Mouse (Mus musculus) ovary, postnatal 10 days (tissue): ENCODE results near the gene Prpf38a.

ENCODE experiments used
- DNase-seq: peaks from one replicate; pipeline ENCODE4 v3.0.0; 2022; ENCODE audit warnings: low spot score

Prpf38a gene

DNA sequence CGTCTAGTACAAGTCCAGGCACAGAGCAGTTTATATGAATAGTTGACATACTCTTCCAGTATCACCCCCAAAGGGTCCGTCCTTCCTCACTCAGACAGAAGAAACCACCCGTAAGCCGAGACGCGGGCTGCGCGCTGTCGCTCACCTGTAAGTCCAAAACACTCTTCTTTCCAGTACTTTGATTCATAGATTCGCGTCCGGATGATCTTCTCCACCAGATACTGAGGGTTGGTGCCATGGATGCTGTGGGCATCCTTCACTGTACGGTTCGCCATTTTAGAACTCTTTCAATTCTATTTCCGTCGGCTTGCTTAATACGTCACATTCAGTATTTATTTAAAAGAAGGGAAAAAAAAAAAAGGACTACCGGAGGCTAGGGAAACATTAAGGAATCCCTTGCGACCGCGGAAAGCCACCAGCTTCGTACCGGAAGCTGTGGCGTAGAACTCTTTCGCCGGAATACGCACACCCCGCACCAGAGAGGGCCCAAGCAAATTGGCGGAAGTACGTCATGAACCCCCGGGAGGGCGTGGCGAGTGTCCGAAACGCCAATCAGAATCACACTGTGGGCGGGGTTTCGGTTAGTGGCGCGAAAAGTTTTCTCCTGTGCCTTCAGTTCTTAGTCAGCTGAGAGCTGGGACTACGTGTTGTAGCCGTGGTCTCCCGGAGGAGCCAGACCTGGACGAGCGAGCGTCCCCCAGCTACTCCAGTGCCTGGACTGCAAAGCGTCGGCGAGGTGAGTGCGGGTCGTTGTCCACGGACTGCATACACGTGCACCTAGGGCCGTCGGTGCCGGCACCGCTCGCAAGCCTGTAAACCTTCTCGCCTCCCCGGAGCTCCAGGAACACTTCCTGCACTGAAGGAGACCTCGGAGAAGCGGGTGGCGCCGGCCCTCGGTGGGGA is at the start of gene Prpf38a, which contains the start of gene Orc1:
Gene Prpf38a, minus strand, starts transcription at position 497 of the 903 bp plus-strand sequence.
Gene Orc1, plus strand, starts transcription at position 584 of the 903 bp plus-strand sequence.
- peak; percentile 90 for DNase-seq

- DNase-seq, result no peak
These were observed 47.9 kb upstream of the Prpf38a start for GRCm38 (mm10) chr4:108627066-108627465.

GRCm38 (mm10) chr4:108621504-108621903 is 42.4 kb upstream of the Prpf38a start:
- DNase-seq, result no peak

- DNase-seq, result no peak
These were observed 41.4 kb upstream of the Prpf38a start for GRCm38 (mm10) chr4:108620536-108620935.

GRCm38 (mm10) chr4:108619587-108620341 is 40.6 kb upstream of the Prpf38a start, which contains the start of gene Cc2d1b:
Gene Cc2d1b (plus strand): TSS chr4:108619940.
- DNase-seq, result peak; percentile 71

- DNase-seq, result no peak
These were observed 40.0 kb upstream of the Prpf38a start for GRCm38 (mm10) chr4:108619165-108619564.

GRCm38 (mm10) chr4:108618586-108618985 is 39.5 kb upstream of the Prpf38a start:
- no peak for DNase-seq

DNA sequence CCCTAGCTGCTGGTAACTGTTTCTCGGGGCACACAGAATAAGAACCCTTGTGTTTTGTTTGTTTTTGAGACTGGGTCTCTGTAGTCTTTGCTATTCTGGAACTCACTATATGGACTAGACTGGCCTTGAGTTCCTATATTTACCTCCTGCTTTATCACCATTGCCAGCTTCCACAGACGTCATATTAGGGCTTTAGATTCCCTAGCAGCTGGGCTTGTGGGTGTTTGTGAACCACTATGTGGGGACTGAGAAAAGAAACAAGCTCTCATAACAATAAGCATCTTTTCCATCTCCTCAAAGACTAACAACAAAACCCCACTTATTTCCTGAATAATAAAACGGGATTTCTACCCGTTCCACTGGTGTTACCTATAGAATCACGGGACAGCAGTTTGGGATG is 31.8 kb upstream of the Prpf38a start:
- DNase-seq, result no peak

- DNase-seq, result no peak
These were observed 29.5 kb upstream of the Prpf38a start for GRCm38 (mm10) chr4:108608651-108609050.

- DNase-seq, result no peak
These were observed 22.7 kb upstream of the Prpf38a start for GRCm38 (mm10) chr4:108601870-108602269.

DNA sequence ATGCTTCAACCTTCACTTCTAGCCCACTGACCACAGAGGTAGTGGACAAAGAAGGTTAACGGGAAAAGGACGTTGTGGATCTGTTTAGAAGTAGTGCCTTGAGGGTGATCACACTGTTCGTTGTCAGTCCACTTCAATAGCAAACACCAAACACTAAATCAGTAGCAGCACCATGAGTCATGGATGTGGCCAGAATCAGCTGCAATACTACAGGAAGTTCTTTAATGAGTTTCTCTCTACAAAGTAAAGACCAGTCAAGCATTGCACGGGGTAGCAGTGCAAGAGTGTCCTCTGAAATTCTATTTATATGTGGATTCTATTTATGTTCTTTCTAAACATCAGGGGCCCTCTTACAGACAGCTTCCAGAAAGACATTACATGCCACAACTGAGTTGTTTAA is 19.2 kb upstream of the Prpf38a start:
- no peak for DNase-seq

DNA sequence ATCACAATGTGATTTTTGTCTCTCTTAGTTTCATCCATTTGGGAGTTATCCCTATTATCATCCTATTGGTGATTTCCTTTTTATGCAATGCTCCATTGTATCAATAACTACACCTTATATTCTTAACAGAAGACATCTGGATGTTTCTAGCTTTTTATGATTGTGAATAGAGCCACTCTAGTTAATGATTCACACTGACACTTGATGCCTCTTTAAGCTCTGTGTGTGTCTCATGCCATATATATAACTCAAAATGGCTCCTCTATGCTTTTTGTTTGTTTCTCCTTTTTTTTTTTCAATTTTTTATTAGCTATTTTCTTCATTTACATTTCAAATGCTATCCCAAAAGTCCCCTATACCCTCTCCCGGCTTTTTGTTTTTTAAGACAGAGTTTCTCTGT is 16.6 kb upstream of the Prpf38a start:
- DNase-seq, result no peak

DNA sequence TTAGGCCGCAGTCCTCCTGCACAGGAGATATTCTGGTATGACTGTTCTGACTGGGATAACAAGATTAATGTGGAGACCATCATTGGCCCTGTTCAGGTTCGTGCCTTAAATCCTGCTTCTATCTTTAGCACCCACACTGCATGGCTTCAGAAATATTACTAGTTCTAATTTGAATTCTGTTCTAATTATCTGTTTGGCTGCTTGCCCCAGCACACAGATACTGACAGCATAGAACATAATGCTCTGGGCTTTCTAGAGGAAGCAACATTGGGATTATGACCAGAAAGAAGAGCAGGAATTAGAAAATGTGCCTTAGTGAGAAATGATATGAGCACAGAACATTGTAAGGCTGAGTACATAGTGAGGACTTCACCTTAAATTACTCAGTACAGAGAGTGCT is 14.2 kb upstream of the Prpf38a start:
- no peak for DNase-seq

DNA sequence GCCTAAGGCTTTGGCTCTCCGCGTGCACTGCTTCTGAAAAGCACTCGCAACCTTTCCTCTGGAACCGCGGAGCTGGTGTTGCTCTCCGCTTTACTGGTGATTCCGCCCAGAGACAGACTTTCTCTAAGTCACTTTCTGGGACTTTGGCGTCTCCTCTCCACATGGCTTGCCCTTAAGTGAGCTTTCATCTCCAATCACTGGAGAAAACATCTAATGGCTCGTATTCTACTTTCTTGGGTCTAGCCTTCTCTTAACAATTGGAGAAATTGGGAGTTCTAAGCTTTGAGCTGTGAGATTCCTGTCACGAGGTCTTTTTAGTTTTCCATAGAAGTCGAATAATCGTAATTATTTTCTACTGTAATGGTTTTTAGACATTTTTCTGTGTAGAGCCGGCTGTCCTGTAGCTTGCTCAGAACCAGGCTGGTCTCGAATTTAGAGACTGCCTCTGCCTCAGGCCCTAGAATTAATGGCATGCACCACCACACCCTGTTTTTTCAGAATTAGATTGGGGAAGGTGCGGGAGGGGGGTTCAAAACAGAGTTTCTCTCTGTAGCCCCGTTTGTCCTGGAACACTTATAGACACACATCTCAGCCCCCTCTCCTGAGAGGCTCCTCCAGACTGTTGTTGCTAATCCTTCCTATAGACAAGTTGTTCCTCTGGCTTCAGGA is 741 bp upstream of the Prpf38a start:
- DNase-seq, result no peak

- no peak for DNase-seq
These were observed 6.5 kb downstream of the Prpf38a start for GRCm38 (mm10) chr4:108572644-108573043.

GRCm38 (mm10) chr4:108565026-108565425 is 14.1 kb downstream of the Prpf38a start:
- no peak for DNase-seq

- DNase-seq, result no peak
These were observed 39.4 kb downstream of the Prpf38a start for GRCm38 (mm10) chr4:108539701-108540100.
